Mouse (Mus musculus) layer of hippocampus, postnatal 25 days (tissue): ENCODE measurements around the gene Gm20696. TPM values are rescaled to one million over a fixed set of nuclear protein-coding genes. Genes with fewer than 3 reads are reported as not detected.

Experiments used
- DNase-seq, 2 experiments: peaks; one replicate each; pipeline ENCODE4 v3.0.0; 2022; ENCODE audit warnings: mixed read lengths in 2 of 2, low spot score in 1 of 2; ENCODE audit errors: extremely low spot score in 1 of 2
- total RNA-seq, 2 experiments: library from RNA; stranded (reverse); gene quantifications; 2 replicates each; pipeline ENCODE4 v1.2.3; 2021

Gm20696 gene
- total RNA-seq, 2 experiments from 2014 or later = 6.5 to 7.8 TPM

GRCm38 (mm10) chr6:99577040-99577439 is 89.6 kb downstream of the Gm20696 start:
- no peak for DNase-seq

- no peak for DNase-seq
These were observed 91.0 kb downstream of the Gm20696 start for GRCm38 (mm10) chr6:99575633-99576032.

GRCm38 (mm10) chr6:99573343-99573742 is 93.3 kb downstream of the Gm20696 start:
- DNase-seq = no peak

GRCm38 (mm10) chr6:99572071-99572470 is 94.5 kb downstream of the Gm20696 start:
- DNase-seq = no peak

GRCm38 (mm10) chr6:99566921-99567320 is 99.7 kb downstream of the Gm20696 start:
- DNase-seq = no peak

- DNase-seq = no peak
These were observed 101.8 kb downstream of the Gm20696 start for GRCm38 (mm10) chr6:99564766-99565165.

- DNase-seq = no peak
These were observed 109.6 kb downstream of the Gm20696 start for GRCm38 (mm10) chr6:99556950-99557349.

GRCm38 (mm10) chr6:99552816-99553215 is 113.8 kb downstream of the Gm20696 start:
- no peak for DNase-seq

GRCm38 (mm10) chr6:99546416-99546815 is 120.2 kb downstream of the Gm20696 start:
- no peak for DNase-seq

GRCm38 (mm10) chr6:99545437-99545836 is 121.2 kb downstream of the Gm20696 start:
- no peak for DNase-seq

GRCm38 (mm10) chr6:99541105-99541504 is 125.5 kb downstream of the Gm20696 start:
- no peak for DNase-seq

GRCm38 (mm10) chr6:99540653-99541052 is 125.9 kb downstream of the Gm20696 start:
- DNase-seq = no peak

GRCm38 (mm10) chr6:99540146-99540545 is 126.5 kb downstream of the Gm20696 start:
- no peak for DNase-seq

- DNase-seq = no peak
These were observed 128.2 kb downstream of the Gm20696 start for GRCm38 (mm10) chr6:99538194-99538941.

GRCm38 (mm10) chr6:99534211-99534745 is 132.3 kb downstream of the Gm20696 start:
- DNase-seq = no peak

- DNase-seq = no peak
These were observed 134.1 kb downstream of the Gm20696 start for GRCm38 (mm10) chr6:99532458-99532857.

- no peak for DNase-seq
These were observed 137.6 kb downstream of the Gm20696 start for GRCm38 (mm10) chr6:99528972-99529371.

- no peak for DNase-seq
These were observed 139.0 kb downstream of the Gm20696 start for GRCm38 (mm10) chr6:99527457-99528105.

GRCm38 (mm10) chr6:99525351-99525750 is 141.2 kb downstream of the Gm20696 start:
- DNase-seq = peak; percentile 18 to 27

- no peak for DNase-seq
These were observed 142.8 kb downstream of the Gm20696 start for GRCm38 (mm10) chr6:99523679-99524370.

- peak; percentile 50 to 59 for DNase-seq
These were observed 143.4 kb downstream of the Gm20696 start for GRCm38 (mm10) chr6:99523109-99523632.
